Mouse (Mus musculus): ENCODE results near the gene 9930111J21Rik2. TPM values are rescaled to one million over a fixed set of nuclear protein-coding genes. Genes with fewer than 3 reads are reported as not detected.
"Not testable (repeated sequence)": the region's sequence is repeated elsewhere in the genome, so short reads cannot be mapped to it uniquely, and the experiment has no call there.

The 9930111J21Rik2 gene
- total RNA-seq, 2 experiments from 2014 or later, result 1.6 to 1.7 TPM

DNA sequence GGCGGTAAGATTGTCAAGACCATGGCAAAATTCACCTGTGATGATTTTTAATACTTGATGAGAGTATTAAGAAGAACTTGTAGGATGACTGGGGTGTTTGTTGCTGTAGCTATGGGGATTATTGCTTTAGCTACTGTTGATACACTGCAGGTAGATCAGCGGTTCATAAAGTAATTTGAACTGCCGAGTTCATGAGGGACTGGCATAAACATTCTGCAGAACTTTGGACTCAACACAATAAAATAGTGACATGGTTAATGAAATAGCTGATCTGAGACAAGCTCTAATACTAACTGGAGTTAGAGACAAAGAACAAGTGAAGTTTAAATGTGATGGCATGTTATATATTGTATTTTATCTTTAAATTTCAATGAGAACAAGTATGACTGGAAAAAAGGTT lies 27.7 kb upstream of the 9930111J21Rik2 start:
- intact Hi-C loops (cut with DNase I), result loop anchor here (5.0 kb wide), 1 partner anchor 81 kb away; no protein-coding TSS in a partner anchor
- no peak for DNase-seq

GRCm38 (mm10) chr11:49077012-49077411 lies 26.0 kb upstream of the 9930111J21Rik2 start:
- no peak for DNase-seq
- intact Hi-C loops (cut with DNase I), result loop anchor here (5.0 kb wide), 1 partner anchor 80 kb away; no protein-coding TSS in a partner anchor

- intact Hi-C loops (cut with DNase I), result loop anchor here (5.0 kb wide), 1 partner anchor 79 kb away; no protein-coding TSS in a partner anchor
- not testable (repeated sequence) for DNase-seq
These were observed 25.1 kb upstream of the 9930111J21Rik2 start, which contains the start of gene Ifi47 for GRCm38 (mm10) chr11:49076001-49076757. Ifi47 (plus strand) TSS chr11:49076587.

GRCm38 (mm10) chr11:49068358-49068757 lies 17.3 kb upstream of the 9930111J21Rik2 start:
- intact Hi-C loops (cut with DNase I), result no loop called here
- DNase-seq, result no peak

DNA sequence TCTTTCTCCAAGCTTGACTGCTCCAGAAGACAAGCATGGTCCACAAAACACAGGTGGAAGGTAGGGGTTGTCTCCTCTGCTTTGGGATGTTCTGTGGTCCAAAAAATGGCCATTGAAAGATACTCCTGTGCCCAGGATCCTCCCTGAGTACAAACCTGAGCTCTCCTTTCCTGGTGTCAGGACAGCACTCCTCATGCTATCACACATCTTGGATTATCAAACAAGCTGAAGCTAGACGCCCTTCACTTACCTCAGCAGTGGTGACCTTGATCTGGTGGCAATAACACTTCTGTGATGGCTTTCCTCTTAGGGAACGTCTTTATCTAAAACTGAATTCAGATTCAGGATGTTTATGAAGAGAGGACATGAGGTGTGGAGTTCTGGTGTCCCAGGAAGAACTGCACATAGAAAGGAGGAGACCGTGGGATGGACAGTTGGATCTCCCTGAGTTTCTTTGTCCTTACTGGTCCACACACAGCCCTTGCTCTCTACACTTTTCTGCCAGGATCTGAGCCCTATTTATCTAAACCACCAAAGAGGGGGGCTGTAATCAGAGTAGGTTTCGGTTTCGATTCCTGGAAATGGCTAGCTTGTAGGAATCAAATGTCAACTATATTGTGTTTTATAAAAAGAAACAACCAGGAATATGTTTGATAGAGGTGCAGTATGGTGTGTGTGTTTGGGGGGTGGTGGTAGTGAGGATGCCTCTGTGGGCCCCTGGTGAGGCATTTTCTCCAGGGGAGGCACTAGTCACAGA lies 12.8 kb upstream of the 9930111J21Rik2 start, which contains the start of gene Tgtp2:
Gene Tgtp2, minus strand, starts transcription at position 494 of the 757 bp plus-strand sequence.
- intact Hi-C loops (cut with DNase I); DNase-seq: not testable (repeated sequence)

DNA sequence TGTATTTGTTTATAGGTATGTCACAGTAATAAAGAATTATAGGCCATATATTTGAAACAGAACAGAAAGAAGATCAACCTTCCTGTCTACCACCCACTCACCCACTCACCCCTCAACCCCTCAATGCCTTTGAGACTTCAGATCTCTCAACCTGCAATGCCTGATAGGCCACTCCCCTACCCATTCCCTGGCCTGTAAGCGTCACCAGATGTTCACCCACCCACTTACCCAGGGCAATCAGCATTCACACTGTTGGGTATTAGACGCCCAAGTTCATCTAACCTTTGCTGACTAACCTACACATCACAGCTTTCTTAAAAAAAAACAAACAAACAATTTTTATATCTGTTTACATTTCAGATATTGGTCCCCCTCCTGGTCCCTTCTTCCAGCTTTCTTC lies 10.8 kb upstream of the 9930111J21Rik2 start:
- intact Hi-C loops (cut with DNase I); DNase-seq: not testable (repeated sequence)

DNA sequence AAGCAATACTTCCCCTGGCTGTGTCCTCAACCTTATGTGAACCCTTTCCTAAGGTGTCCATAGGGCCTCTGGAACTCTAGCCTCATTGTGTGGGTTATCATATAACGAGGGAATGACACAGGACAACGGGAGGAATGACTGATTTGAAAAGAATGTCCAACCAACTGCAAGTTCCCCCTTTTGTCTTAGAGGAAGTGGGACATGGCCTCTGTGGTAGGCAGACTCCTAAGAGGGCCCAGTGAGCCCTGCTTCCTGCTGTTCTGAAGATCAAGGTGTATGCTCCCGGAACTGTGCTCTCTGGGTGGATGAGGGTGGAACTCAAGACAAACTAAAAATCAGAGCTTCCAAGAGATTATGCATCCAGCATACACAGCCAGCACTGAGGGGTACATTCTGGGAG lies 9.0 kb upstream of the 9930111J21Rik2 start:
- DNase-seq; intact Hi-C loops (cut with DNase I): not testable (repeated sequence)

- DNase-seq; intact Hi-C loops (cut with DNase I): not testable (repeated sequence)
These were observed 852 bp upstream of the 9930111J21Rik2 start for GRCm38 (mm10) chr11:49051894-49052293.

- intact Hi-C loops (cut with DNase I); DNase-seq: not testable (repeated sequence)
These were observed 978 bp downstream of the 9930111J21Rik2 start for GRCm38 (mm10) chr11:49050064-49050463.

- DNase-seq; intact Hi-C loops (cut with DNase I): not testable (repeated sequence)
These were observed 39.0 kb downstream of the 9930111J21Rik2 start for GRCm38 (mm10) chr11:49012074-49012473.

GRCm38 (mm10) chr11:49006785-49007184 lies 44.3 kb downstream of the 9930111J21Rik2 start:
- intact Hi-C loops (cut with DNase I); DNase-seq: not testable (repeated sequence)

DNA sequence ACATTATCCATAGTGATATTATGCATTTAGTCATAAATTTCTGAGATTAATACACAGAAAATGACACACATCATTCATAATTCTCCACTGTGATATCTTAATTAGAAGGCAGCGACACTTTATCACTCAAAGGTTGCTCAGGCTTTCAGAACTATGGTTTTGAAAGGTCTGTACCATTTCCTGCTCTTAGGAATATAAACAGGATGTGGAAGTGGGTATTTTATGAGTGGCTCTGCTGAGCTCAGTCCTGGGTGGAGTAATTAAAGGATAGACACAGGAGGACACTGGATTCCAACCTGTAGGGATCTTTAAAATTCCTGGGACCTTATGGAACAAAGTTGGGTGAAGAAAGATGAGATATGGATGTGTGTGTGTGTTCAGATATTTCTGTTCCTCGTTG lies 44.7 kb downstream of the 9930111J21Rik2 start:
- intact Hi-C loops (cut with DNase I); DNase-seq: not testable (repeated sequence)

- DNase-seq; intact Hi-C loops (cut with DNase I): not testable (repeated sequence)
These were observed 50.6 kb downstream of the 9930111J21Rik2 start for GRCm38 (mm10) chr11:49000411-49000810.

DNA sequence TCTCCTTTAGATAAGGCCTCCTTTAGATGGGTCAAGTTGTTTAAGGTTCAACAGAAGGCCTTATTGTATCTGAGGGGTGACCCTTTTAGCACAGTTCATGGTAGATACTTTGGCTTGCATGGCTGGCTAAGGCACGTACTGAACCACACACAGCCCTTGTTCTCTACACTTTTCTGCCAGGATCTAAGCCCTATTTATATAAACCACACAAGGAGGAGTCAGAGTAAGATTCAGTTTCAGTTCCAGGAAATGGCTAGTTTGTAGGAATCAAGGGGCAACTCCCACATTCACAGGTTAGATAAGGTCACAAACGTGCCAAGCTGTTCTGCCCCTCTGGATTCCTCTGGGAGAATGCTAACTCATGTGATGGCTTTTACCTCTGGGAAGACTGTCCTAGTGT lies 57.0 kb downstream of the 9930111J21Rik2 start, which contains the start of gene Tgtp1:
Gene Tgtp1, minus strand, starts transcription at position 155 of the 400 bp plus-strand sequence.
- DNase-seq; intact Hi-C loops (cut with DNase I): not testable (repeated sequence)

DNA sequence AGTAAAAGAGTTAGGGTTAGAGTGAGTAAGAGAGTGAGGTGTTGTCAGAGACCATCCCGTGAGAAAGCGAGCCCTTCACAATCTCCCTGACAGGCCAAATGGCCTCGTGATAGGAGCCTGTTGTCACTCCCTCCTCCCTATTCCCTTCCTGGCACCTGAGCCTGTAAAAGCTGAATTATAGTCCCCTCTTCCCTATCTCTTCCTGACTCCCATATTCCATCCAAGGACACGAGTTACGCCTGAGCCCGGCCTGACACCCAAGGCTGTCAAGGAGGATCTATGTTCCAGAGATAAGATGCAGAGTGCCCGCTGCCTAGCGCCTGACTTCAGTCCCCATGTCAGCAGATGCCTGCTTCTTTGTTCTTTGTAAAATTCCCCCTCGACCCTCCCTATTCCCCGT lies 57.7 kb downstream of the 9930111J21Rik2 start:
- intact Hi-C loops (cut with DNase I); DNase-seq: not testable (repeated sequence)

GRCm38 (mm10) chr11:48991740-48992520 lies 59.1 kb downstream of the 9930111J21Rik2 start, which contains the start of gene Gm12185:
Gm12185 (minus strand) TSS chr11:48992226.
- intact Hi-C loops (cut with DNase I); DNase-seq: not testable (repeated sequence)

DNA sequence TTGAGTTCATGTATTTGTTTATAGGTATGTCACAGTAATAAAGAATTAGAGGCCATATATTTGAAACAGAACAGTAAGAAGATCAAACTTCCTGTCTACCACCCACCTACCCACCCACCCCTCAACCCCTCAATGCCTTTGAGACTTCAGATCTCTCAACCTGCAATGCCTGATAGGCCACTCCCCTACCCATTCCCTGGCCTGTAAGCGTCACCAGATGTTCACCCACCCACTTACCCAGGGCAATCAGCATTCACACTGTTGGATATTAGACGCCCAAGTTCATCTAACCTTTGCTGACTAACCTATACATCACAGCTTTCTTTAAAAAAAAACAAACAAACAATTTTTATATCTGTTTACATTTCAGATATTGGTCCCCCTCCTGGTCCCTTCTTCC lies 61.1 kb downstream of the 9930111J21Rik2 start:
- intact Hi-C loops (cut with DNase I); DNase-seq: not testable (repeated sequence)

GRCm38 (mm10) chr11:48988219-48988618 lies 62.8 kb downstream of the 9930111J21Rik2 start:
- intact Hi-C loops (cut with DNase I); DNase-seq: not testable (repeated sequence)

GRCm38 (mm10) chr11:48982848-48983247 lies 68.2 kb downstream of the 9930111J21Rik2 start:
- intact Hi-C loops (cut with DNase I); DNase-seq: not testable (repeated sequence)

DNA sequence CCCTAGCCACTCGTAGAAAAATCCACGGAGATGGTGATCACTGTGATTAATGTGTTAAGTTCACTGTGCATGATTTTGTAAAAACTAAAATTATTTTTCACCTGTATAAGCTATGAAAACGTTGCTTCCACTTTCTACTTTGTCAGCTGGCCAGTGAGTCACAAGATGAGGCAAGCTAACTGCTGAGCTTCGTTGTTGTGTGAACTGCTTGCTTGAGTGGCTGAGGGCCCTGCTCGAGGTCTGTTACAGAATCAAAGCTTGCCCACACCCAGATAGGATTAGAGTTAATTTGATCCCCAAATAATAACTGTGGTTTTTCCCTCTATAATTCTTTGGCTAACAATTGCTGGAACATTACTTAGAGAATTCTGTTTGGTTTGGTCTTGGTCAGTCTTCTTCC lies 71.0 kb downstream of the 9930111J21Rik2 start:
- DNase-seq; intact Hi-C loops (cut with DNase I): not testable (repeated sequence)

All from gastrocnemius, postnatal 36 days (tissue).